Mouse (Mus musculus): ENCODE results near the gene Gm28038. TPM values are rescaled to one million over a fixed set of nuclear protein-coding genes. Genes with fewer than 3 reads are reported as not detected.

The Gm28038 gene
- not detected for polyA plus RNA-seq (2017; shearing (Covaris generic))

GRCm38 (mm10) chr2:30280743-30281142 lies at the start of gene Gm28038:
TSS of gene Gm28038 (plus strand) at chr2:30281043.

GRCm38 (mm10) chr2:30237199-30237880 lies 43.5 kb upstream of the Gm28038 start, which contains the start of gene Lrrc8a:
TSS of gene Lrrc8a (plus strand) at chr2:30237715.

DNA sequence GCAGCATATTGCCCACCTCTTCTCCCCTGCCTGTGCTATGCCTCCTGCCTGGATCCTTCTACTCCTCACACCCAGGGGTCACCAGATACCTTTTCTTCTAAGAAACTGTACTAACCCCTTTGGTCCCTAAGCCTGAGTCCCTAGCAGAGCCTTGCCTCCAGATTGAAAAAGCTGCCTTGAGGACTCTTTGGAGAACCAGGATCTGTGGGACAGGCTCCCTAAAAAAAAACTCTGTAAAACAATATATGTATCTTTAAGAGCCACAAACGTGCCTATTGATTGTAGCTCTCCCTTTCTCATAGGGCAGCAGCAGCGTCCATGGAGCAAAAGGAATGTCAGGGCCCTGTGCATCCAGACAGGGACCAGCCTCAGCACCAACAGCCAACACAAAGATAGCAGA lies 40.6 kb upstream of the Gm28038 start, which contains the start of gene Gm28035:
Gm28035 (plus strand) TSS at position 301 of the 400 bp plus-strand sequence.

GRCm38 (mm10) chr2:30265767-30266253 lies 15.0 kb upstream of the Gm28038 start, which contains the start of gene Phyhd1:
TSS of gene Phyhd1 (plus strand) at chr2:30266203.

GRCm38 (mm10) chr2:30286192-30287026 lies 5.6 kb downstream of the Gm28038 start, which contains the start of the genes Dolk and Nup188:
TSS of gene Dolk (minus strand) at chr2:30286334.
TSS of gene Nup188 (plus strand) at chr2:30286397.

Other genes starting within 250 kb of the Gm28038 start
- gene Wdr34, start 232.2 kb upstream of the Gm28038 start, polyA plus RNA-seq (2017; shearing (Covaris generic)), result 2.3 TPM
- gene Set, start 223.7 kb upstream of the Gm28038 start, polyA plus RNA-seq (2017; shearing (Covaris generic)), result 282 TPM
- gene Pkn3, start 203.4 kb upstream of the Gm28038 start, polyA plus RNA-seq (2017; shearing (Covaris generic)), result 1.7 TPM
- gene Zdhhc12, start 187.4 kb upstream of the Gm28038 start, polyA plus RNA-seq (2017; shearing (Covaris generic)), result 8.1 TPM
- 34.9 TPM for gene Zer1, start 156.5 kb upstream of the Gm28038 start, polyA plus RNA-seq (2017; shearing (Covaris generic))
- 5.0 TPM for gene Tbc1d13, start 147.3 kb upstream of the Gm28038 start, polyA plus RNA-seq (2017; shearing (Covaris generic))
- 19.4 TPM for gene Endog, start 109.5 kb upstream of the Gm28038 start, polyA plus RNA-seq (2017; shearing (Covaris generic))
- 25.6 TPM for gene Spout1, start 102.6 kb upstream of the Gm28038 start, polyA plus RNA-seq (2017; shearing (Covaris generic))
- 5.6 TPM for gene Kyat1, start 75.2 kb upstream of the Gm28038 start, polyA plus RNA-seq (2017; shearing (Covaris generic))
- 4.2 TPM for gene Lrrc8a, start 43.3 kb upstream of the Gm28038 start, polyA plus RNA-seq (2017; shearing (Covaris generic))
- gene Gm28035, start 40.5 kb upstream of the Gm28038 start, polyA plus RNA-seq (2017; shearing (Covaris generic)), result 0.92 TPM
- 1.6 TPM for gene Phyhd1, start 14.8 kb upstream of the Gm28038 start, polyA plus RNA-seq (2017; shearing (Covaris generic))
- 9.0 TPM for gene Dolk, start 5.3 kb downstream of the Gm28038 start, polyA plus RNA-seq (2017; shearing (Covaris generic))
- gene Nup188, start 5.4 kb downstream of the Gm28038 start, polyA plus RNA-seq (2017; shearing (Covaris generic)), result 20.7 TPM
- 99.5 TPM for gene Sh3glb2, start 78.3 kb downstream of the Gm28038 start, polyA plus RNA-seq (2017; shearing (Covaris generic))
- gene Miga2, start 83.2 kb downstream of the Gm28038 start, polyA plus RNA-seq (2017; shearing (Covaris generic)), result 7.7 TPM
- gene Dolpp1, start 111.2 kb downstream of the Gm28038 start, polyA plus RNA-seq (2017; shearing (Covaris generic)), result 21.1 TPM
- gene Crat, start 134.8 kb downstream of the Gm28038 start, polyA plus RNA-seq (2017; shearing (Covaris generic)), result 10.1 TPM
- gene Ptpa, start 135.0 kb downstream of the Gm28038 start, polyA plus RNA-seq (2017; shearing (Covaris generic)), result 79.7 TPM
- gene Ier5l, start 193.2 kb downstream of the Gm28038 start, polyA plus RNA-seq (2017; shearing (Covaris generic)), result 37.6 TPM